Mouse (Mus musculus) embryonic facial prominence, embryonic 11.5 days (tissue): ENCODE data around the gene Pkn3. TPM values are rescaled to one million over a fixed set of nuclear protein-coding genes. Genes with fewer than 3 reads are reported as not detected.

Experiments
- ATAC-seq: fragments of 200-750 bp; cut with Nextera tagmentation; replicated peaks from 2 replicates; pipeline ENCODE4 v1.8.0; 2017; ENCODE audit warnings: low read depth; ENCODE audit not compliant: insufficient number of reproducible peaks, low FRiP score, low TSS enrichment
- DNase-seq: peaks from one replicate; pipeline ENCODE4 v3.0.0-alpha.2; 2015; ENCODE audit warnings: low spot score
- H3K27ac ChIP-seq: fragments of 300-500 bp; sonication (generic); replicated peaks from 2 replicates; pipeline ENCODE4 v1.5.1; 2014; ENCODE audit warnings: mild to moderate bottlenecking, low read depth, low read length, control low read depth
- H3K27me3 ChIP-seq: fragments of 300-500 bp; sonication (generic); 2 replicates; pipeline ENCODE4 v1.6.1; 2014; ENCODE audit warnings: mild to moderate bottlenecking, low read length, moderate library complexity, mixed read lengths; ENCODE audit not compliant: control insufficient read depth, insufficient read depth
- H3K36me3 ChIP-seq: fragments of 300-500 bp; sonication (generic); replicated peaks from 2 replicates; pipeline ENCODE4 v1.6.1; 2014; ENCODE audit warnings: low read depth, mild to moderate bottlenecking, low read length, moderate library complexity, mixed read lengths; ENCODE audit not compliant: control insufficient read depth, insufficient read depth
- H3K4me1 ChIP-seq: fragments of 300-500 bp; sonication (generic); 2 replicates; pipeline ENCODE4 v1.6.1; 2014; ENCODE audit warnings: low read length, mixed read lengths; ENCODE audit not compliant: control insufficient read depth, insufficient read depth
- H3K4me2 ChIP-seq: fragments of 300-500 bp; sonication (generic); 2 replicates; pipeline ENCODE4 v1.6.1; 2014; ENCODE audit warnings: low read depth, mild to moderate bottlenecking, control low read depth, low read length, moderate library complexity
- H3K4me3 ChIP-seq: fragments of 300-500 bp; sonication (generic); 2 replicates; pipeline ENCODE4 v1.5.1; 2014; ENCODE audit warnings: low read depth, low read length, control low read depth
- H3K9ac ChIP-seq: fragments of 300-500 bp; sonication (generic); replicated peaks from 2 replicates; pipeline ENCODE4 v1.6.1; 2014; ENCODE audit warnings: mild to moderate bottlenecking, control low read depth, low read length
- H3K9me3 ChIP-seq: fragments of 300-500 bp; sonication (generic); replicated peaks from 2 replicates; pipeline ENCODE4 v1.6.1; 2016; ENCODE audit warnings: mild to moderate bottlenecking, low read length, inconsistent platforms, mixed read lengths; ENCODE audit not compliant: control insufficient read depth
- WGBS: fragments of 180-500 bp; shearing (Covaris S2); extraction: QIAGEN DNeasy Blood & Tissue Kit; methylation state at CpG from one replicate; pipeline ENCODE4 v1.1.7; 2014; 5-methylcytosine and 5-hydroxymethylcytosine counted together
- polyA plus RNA-seq: library from polyadenylated mRNA; unstranded; fragments of >200 nt; fragmentation: Nextera tagmentation; extraction: Ambion mirVana; gene quantifications from 2 replicates; pipeline ENCODE4 v1.2.1, GENCODE M21; 2014

Gene Pkn3
- polyA plus RNA-seq, 1 experiment from 2014 or later: 8.8 TPM

DNA sequence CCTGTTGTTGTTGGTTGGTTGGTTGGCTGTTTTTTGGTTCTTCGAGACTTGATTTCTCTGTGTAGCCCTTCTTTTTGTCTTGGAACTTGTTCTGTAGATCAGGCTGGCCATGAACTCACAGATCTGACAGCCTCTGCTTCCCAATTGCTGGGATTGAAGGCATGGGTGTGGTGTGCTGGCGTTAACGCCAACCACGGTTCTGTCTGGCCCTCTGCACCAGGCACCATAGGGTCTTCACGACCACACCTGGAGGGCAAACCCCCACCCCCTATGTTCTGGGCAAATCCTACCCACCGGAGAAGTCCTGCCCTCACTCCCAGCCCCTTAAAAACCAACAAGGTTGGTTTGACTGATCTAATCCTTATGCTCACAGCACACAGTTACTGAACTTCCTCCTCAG, 525 bp upstream of the Pkn3 start:
- DNase-seq: no peak
- Histone ChIP-seq H3K4me2 (peak overlapping the region; percentile 83; the same call in 1 of the 2 replicates), H3K4me3 (no peak overlapping the region), H3K27ac (0 out of 2 replicates have a peak overlapping the region, but pooled peaks have one; percentile 25), H3K27me3 (no peaks in the 10 kb centered on the region), H3K9ac (no peak overlapping the region), H3K9me3 (no peaks in the 10 kb centered on the region), H3K36me3 (peaks cover 2% of the 10 kb centered on the region), H3K4me1 (no peaks in the 10 kb centered on the region; the same call in 1 of the 2 replicates)
- ATAC-seq: no peak; the same call in 1 of the 2 replicates
- 60% methylated on average over 6 of the region's 6 CpGs for WGBS

- Histone ChIP-seq H3K9ac (peak overlapping the region; percentile 66), H3K9me3 (no peaks in the 10 kb centered on the region), H3K4me1 (no peaks in the 10 kb centered on the region; the same call in 1 of the 2 replicates), H3K27me3 (no peaks in the 10 kb centered on the region), H3K4me3 (peak overlapping the region; percentile 49), H3K36me3 (no peaks in the 10 kb centered on the region; the same call in 1 of the 2 replicates), H3K4me2 (peak overlapping the region; percentile 83), H3K27ac (peak overlapping the region; percentile 53; the same call in 1 of the 2 replicates)
- ATAC-seq (0 out of 2 replicates have a peak, but pooled peaks have one; percentile 2), DNase-seq (no peak)
- 10% methylated on average over 10 of the region's 10 CpGs for WGBS
Observed at GRCm38 (mm10) chr2:30078349-30078712, 847 bp downstream of the Pkn3 start.

DNA sequence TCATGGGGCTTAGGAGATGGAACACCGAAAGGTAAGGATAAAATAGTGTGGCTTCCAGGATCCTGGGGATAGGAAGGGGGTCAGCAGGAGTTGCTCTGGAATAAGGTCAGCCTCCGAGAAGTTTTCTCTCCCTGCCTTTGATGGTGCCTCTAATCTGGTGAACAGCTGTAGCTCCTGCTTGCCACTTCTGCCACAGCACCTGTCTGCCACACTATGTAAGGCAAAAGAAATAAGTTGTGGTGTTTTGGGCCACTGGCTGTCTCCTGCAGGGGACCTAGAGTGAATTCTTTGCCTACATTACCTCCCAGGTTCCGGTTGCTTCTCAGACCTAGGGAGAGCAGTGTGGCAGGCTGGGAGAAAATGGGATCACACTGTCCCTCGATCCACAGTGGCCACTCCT, 1.3 kb downstream of the Pkn3 start:
- no peaks in the 10 kb centered on the region for H3K27me3 ChIP-seq
- H3K27ac ChIP-seq: 0 out of 2 replicates have a peak overlapping the region, but pooled peaks have one; percentile 11
- H3K9ac ChIP-seq: peak overlapping the region; percentile 66
- H3K4me2 ChIP-seq: peak overlapping the region; percentile 83; the same call in 1 of the 2 replicates
- no peaks in the 10 kb centered on the region for H3K36me3 ChIP-seq
- 66% methylated on average over 4 of the region's 4 CpGs for WGBS
- H3K9me3 ChIP-seq: no peaks in the 10 kb centered on the region
- ATAC-seq: no peak
- no peaks in the 10 kb centered on the region; the same call in 1 of the 2 replicates for H3K4me1 ChIP-seq
- no peak for DNase-seq
- H3K4me3 ChIP-seq: no peak overlapping the region

- 86% methylated on average over 15 of the region's 15 CpGs for WGBS
Observed at GRCm38 (mm10) chr2:30080181-30080800, 2.8 kb downstream of the Pkn3 start.

GRCm38 (mm10) chr2:30084113-30084512, 6.6 kb downstream of the Pkn3 start:
- Histone ChIP-seq H3K4me3 (no peak overlapping the region), H3K4me2 (no peak overlapping the region)
- WGBS: 59% methylated on average over 5 of the region's 5 CpGs

More at GRCm38 (mm10) chr2:30080181-30080800, 2.8 kb downstream of the Pkn3 start:
- Histone ChIP-seq H3K9ac (no peak overlapping the region), H3K4me2 (no peak overlapping the region), H3K4me1 (no peaks in the 10 kb centered on the region; the same call in 1 of the 2 replicates), H3K4me3 (no peak overlapping the region), H3K36me3 (no peaks in the 10 kb centered on the region), H3K27ac (no peak overlapping the region), H3K27me3 (no peaks in the 10 kb centered on the region), H3K9me3 (no peaks in the 10 kb centered on the region)
- ATAC-seq (no peak), DNase-seq (no peak)

GRCm38 (mm10) chr2:30084632-30085031, 7.1 kb downstream of the Pkn3 start:
- 6% methylated on average over 12 of the region's 12 CpGs for WGBS
- DNase-seq (peak; percentile 38), ATAC-seq (peak; percentile 60; the same call in 1 of the 2 replicates)
- Histone ChIP-seq H3K27ac (no peak overlapping the region), H3K4me1 (no peaks in the 10 kb centered on the region), H3K4me2 (peak overlapping the region; percentile 28), H3K27me3 (no peaks in the 10 kb centered on the region), H3K9ac (peak overlapping the region; percentile 34), H3K4me3 (no peak overlapping the region), H3K36me3 (no peaks in the 10 kb centered on the region), H3K9me3 (no peaks in the 10 kb centered on the region)

More at GRCm38 (mm10) chr2:30084113-30084512, 6.6 kb downstream of the Pkn3 start:
- H3K9me3 ChIP-seq: no peaks in the 10 kb centered on the region
- H3K4me1 ChIP-seq: no peaks in the 10 kb centered on the region
- no peak for DNase-seq
- ATAC-seq: no peak
- H3K27ac ChIP-seq: no peak overlapping the region
- H3K27me3 ChIP-seq: no peaks in the 10 kb centered on the region
- H3K36me3 ChIP-seq: no peaks in the 10 kb centered on the region
- no peak overlapping the region for H3K9ac ChIP-seq

GRCm38 (mm10) chr2:30087310-30087709, 9.8 kb downstream of the Pkn3 start:
- DNase-seq (no peak), ATAC-seq (no peak)
- H3K9ac ChIP-seq: no peak overlapping the region
- H3K27me3 ChIP-seq: no peaks in the 10 kb centered on the region
- no peaks in the 10 kb centered on the region; the same call in 1 of the 2 replicates for H3K36me3 ChIP-seq
- no peaks in the 10 kb centered on the region for H3K9me3 ChIP-seq
- WGBS: 92% methylated on average over 4 of the region's 4 CpGs
- no peak overlapping the region for H3K4me2 ChIP-seq
- no peak overlapping the region for H3K4me3 ChIP-seq
- H3K4me1 ChIP-seq: no peaks in the 10 kb centered on the region
- H3K27ac ChIP-seq: no peak overlapping the region

DNA sequence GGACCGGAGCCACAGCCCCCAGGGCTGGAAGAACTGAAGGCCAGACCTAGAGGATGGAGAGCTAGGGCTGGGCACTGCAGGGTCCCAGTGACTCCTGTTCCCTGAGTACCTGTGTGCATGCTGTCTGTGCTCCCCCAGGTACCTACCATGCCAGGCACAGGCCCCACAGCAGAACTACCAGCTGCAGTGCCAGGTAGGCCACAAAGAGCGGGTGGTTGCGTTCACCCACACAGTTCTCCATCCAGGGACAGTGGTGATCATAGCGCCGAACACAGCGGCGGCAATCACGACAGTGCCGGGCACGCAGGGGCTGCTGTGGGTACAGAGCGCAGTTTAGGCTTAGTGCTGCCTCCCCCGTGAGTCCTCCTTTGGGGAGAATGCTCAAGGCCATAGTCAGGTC, 14.0 kb downstream of the Pkn3 start:
- Histone ChIP-seq H3K4me3 (no peak overlapping the region), H3K4me2 (no peak overlapping the region), H3K4me1 (no peaks in the 10 kb centered on the region), H3K27me3 (no peaks in the 10 kb centered on the region), H3K27ac (no peak overlapping the region), H3K36me3 (no peaks in the 10 kb centered on the region; the same call in 1 of the 2 replicates), H3K9ac (no peak overlapping the region), H3K9me3 (no peaks in the 10 kb centered on the region)
- ATAC-seq (no peak), DNase-seq (no peak)
- WGBS: 97% methylated on average over 12 of the region's 12 CpGs
